Mouse (Mus musculus): Measurements from ENCODE around the gene Zfp661. TPM values are rescaled to one million over a fixed set of nuclear protein-coding genes. Genes with fewer than 3 reads are reported as not detected.
"Not testable (repeated sequence)": the region's sequence is repeated elsewhere in the genome, so short reads cannot be mapped to it uniquely, and the experiment has no call there.

The Zfp661 gene
- polyA plus RNA-seq, 1 experiment from 2014 or later: 4.0 TPM

GRCm38 (mm10) chr2:127608234-127608633, 21.3 kb upstream of the Zfp661 start:
- whole genome bisulfite sequencing: 54% methylated on average over 3 of the region's 3 CpGs
- H3K4me2 ChIP-seq: no peak overlapping the region
- H3K9ac ChIP-seq: no peak overlapping the region
- no peaks in the 10 kb centered on the region for H3K9me3 ChIP-seq
- ATAC-seq (ENCODE audit: insufficient read depth, low FRiP score, low read depth): no peak
- H3K27ac ChIP-seq: no peak overlapping the region
- no peaks in the 10 kb centered on the region for H3K27me3 ChIP-seq (replicated peaks)
- 0 out of 2 replicates have a peak, but pooled peaks cover 4% of the 10 kb centered on the region for H3K4me1 ChIP-seq
- H3K4me3 ChIP-seq (replicated peaks): no peak overlapping the region
- peaks cover 6% of the 10 kb centered on the region; the same call in 1 of the 2 replicates for H3K36me3 ChIP-seq

GRCm38 (mm10) chr2:127605203-127605602, 18.3 kb upstream of the Zfp661 start:
- Histone ChIP-seq H3K4me2 (no peak overlapping the region), H3K4me3 (replicated peaks) (no peak overlapping the region), H3K4me1 (0 out of 2 replicates have a peak, but pooled peaks cover 4% of the 10 kb centered on the region), H3K36me3 (peaks cover 22% of the 10 kb centered on the region), H3K9ac (no peak overlapping the region), H3K27me3 (replicated peaks) (no peaks in the 10 kb centered on the region), H3K27ac (no peak overlapping the region), H3K9me3 (no peaks in the 10 kb centered on the region)
- no peak for ATAC-seq (ENCODE audit: insufficient read depth, low FRiP score, low read depth)
- WGBS: 88% methylated on average over 3 of the region's 3 CpGs

GRCm38 (mm10) chr2:127603383-127603782, 16.5 kb upstream of the Zfp661 start:
- not testable (repeated sequence) for ATAC-seq (ENCODE audit: insufficient read depth, low FRiP score, low read depth); H3K27ac ChIP-seq; H3K9me3 ChIP-seq; H3K9ac ChIP-seq; H3K4me1 ChIP-seq; H3K4me2 ChIP-seq; H3K4me3 ChIP-seq (replicated peaks); H3K27me3 ChIP-seq (replicated peaks)
- peaks cover 22% of the 10 kb centered on the region for H3K36me3 ChIP-seq
- WGBS: 84% methylated on average over 6 of the region's 8 CpGs

GRCm38 (mm10) chr2:127590840-127591239, 3.9 kb upstream of the Zfp661 start:
- H3K4me2 ChIP-seq: no peak overlapping the region
- WGBS: 78% methylated on average over 4 of the region's 4 CpGs
- peaks cover 9% of the 10 kb centered on the region; the same call in 1 of the 2 replicates for H3K4me1 ChIP-seq
- ATAC-seq (ENCODE audit: insufficient read depth, low FRiP score, low read depth): no peak
- no peak overlapping the region for H3K27ac ChIP-seq
- H3K4me3 ChIP-seq (replicated peaks): no peak overlapping the region
- no peak overlapping the region for H3K9ac ChIP-seq
- no peaks in the 10 kb centered on the region for H3K9me3 ChIP-seq
- peaks cover 18% of the 10 kb centered on the region for H3K36me3 ChIP-seq
- no peaks in the 10 kb centered on the region for H3K27me3 ChIP-seq (replicated peaks)

GRCm38 (mm10) chr2:127590204-127590603, 3.3 kb upstream of the Zfp661 start:
- 75% methylated on average over 15 of the region's 15 CpGs for WGBS
- H3K4me2 ChIP-seq: no peak overlapping the region
- no peak overlapping the region for H3K27ac ChIP-seq
- no peak overlapping the region for H3K9ac ChIP-seq
- no peak overlapping the region for H3K4me3 ChIP-seq (replicated peaks)
- H3K27me3 ChIP-seq (replicated peaks): no peaks in the 10 kb centered on the region
- ATAC-seq (ENCODE audit: insufficient read depth, low FRiP score, low read depth): no peak
- peaks cover 16% of the 10 kb centered on the region for H3K36me3 ChIP-seq
- no peaks in the 10 kb centered on the region for H3K9me3 ChIP-seq
- peaks cover 9% of the 10 kb centered on the region; the same call in 1 of the 2 replicates for H3K4me1 ChIP-seq

GRCm38 (mm10) chr2:127588897-127589296, 2.0 kb upstream of the Zfp661 start:
- H3K9ac ChIP-seq: no peak overlapping the region
- 92% methylated on average over 9 of the region's 9 CpGs for WGBS
- ATAC-seq (ENCODE audit: insufficient read depth, low FRiP score, low read depth): no peak
- H3K36me3 ChIP-seq: peaks cover 7% of the 10 kb centered on the region
- H3K27me3 ChIP-seq (replicated peaks): no peaks in the 10 kb centered on the region
- peaks cover 9% of the 10 kb centered on the region; the same call in 1 of the 2 replicates for H3K4me1 ChIP-seq
- H3K4me2 ChIP-seq: no peak overlapping the region
- no peak overlapping the region for H3K4me3 ChIP-seq (replicated peaks)
- no peaks in the 10 kb centered on the region for H3K9me3 ChIP-seq
- no peak overlapping the region for H3K27ac ChIP-seq

- Histone ChIP-seq H3K4me2 (peak overlapping the region; percentile 69), H3K36me3 (peaks cover 3% of the 10 kb centered on the region; the same call in 1 of the 2 replicates), H3K9ac (peak overlapping the region; percentile 72), H3K9me3 (no peaks in the 10 kb centered on the region), H3K4me3 (replicated peaks) (peak overlapping the region; percentile 93), H3K27ac (peak overlapping the region; percentile 91), H3K27me3 (replicated peaks) (no peaks in the 10 kb centered on the region), H3K4me1 (peaks cover 9% of the 10 kb centered on the region; the same call in 1 of the 2 replicates)
- WGBS: under 1% methylated on average over 22 of the region's 22 CpGs
- 0 out of 2 replicates have a peak, but pooled peaks have one; percentile 5 for ATAC-seq (ENCODE audit: insufficient read depth, low FRiP score, low read depth)
Observed at GRCm38 (mm10) chr2:127587514-127587844, 585 bp upstream of the Zfp661 start.

GRCm38 (mm10) chr2:127584436-127584858, 2.4 kb downstream of the Zfp661 start:
- peak; percentile 86 for ATAC-seq (ENCODE audit: insufficient read depth, low FRiP score, low read depth)
- peak overlapping the region; percentile 57 for H3K4me3 ChIP-seq (replicated peaks)
- under 1% methylated on average over 24 of the region's 24 CpGs for WGBS

GRCm38 (mm10) chr2:127573322-127573721, 13.6 kb downstream of the Zfp661 start:
- Histone ChIP-seq H3K36me3 (0 out of 2 replicates have a peak, but pooled peaks cover 7% of the 10 kb centered on the region), H3K4me3 (replicated peaks) (no peak overlapping the region), H3K9ac (no peak overlapping the region), H3K4me2 (no peak overlapping the region), H3K4me1 (no peaks in the 10 kb centered on the region), H3K27me3 (replicated peaks) (no peaks in the 10 kb centered on the region), H3K9me3 (no peaks in the 10 kb centered on the region), H3K27ac (no peak overlapping the region)
- ATAC-seq (ENCODE audit: insufficient read depth, low FRiP score, low read depth): no peak
- WGBS: 57% methylated on average over 1 of the region's 1 CpGs

More at GRCm38 (mm10) chr2:127584436-127584858, 2.4 kb downstream of the Zfp661 start:
- Histone ChIP-seq H3K27me3 (replicated peaks) (no peaks in the 10 kb centered on the region), H3K9ac (peak overlapping the region; percentile 44; the same call in 1 of the 2 replicates), H3K36me3 (no peaks in the 10 kb centered on the region), H3K27ac (no peak overlapping the region), H3K9me3 (no peaks in the 10 kb centered on the region), H3K4me2 (peak overlapping the region; percentile 84), H3K4me1 (peaks cover 9% of the 10 kb centered on the region; the same call in 1 of the 2 replicates)

- 13% methylated on average over 18 of the region's 18 CpGs for WGBS
- no peak overlapping the region for H3K4me3 ChIP-seq (replicated peaks)
- no peak overlapping the region for H3K9ac ChIP-seq
- H3K4me1 ChIP-seq: no peaks in the 10 kb centered on the region
- H3K36me3 ChIP-seq: no peaks in the 10 kb centered on the region
- peaks cover 4% of the 10 kb centered on the region; the same call in 1 of the 2 replicates for H3K27me3 ChIP-seq (replicated peaks)
- H3K9me3 ChIP-seq: no peaks in the 10 kb centered on the region
- peak; percentile 91 for ATAC-seq (ENCODE audit: insufficient read depth, low FRiP score, low read depth)
- H3K4me2 ChIP-seq: peak overlapping the region; percentile 38; the same call in 1 of the 2 replicates
- H3K27ac ChIP-seq: no peak overlapping the region
Observed at GRCm38 (mm10) chr2:127559070-127559966, 27.6 kb downstream of the Zfp661 start.

- Histone ChIP-seq H3K4me1 (no peaks in the 10 kb centered on the region), H3K4me2 (no peak overlapping the region), H3K4me3 (replicated peaks) (no peak overlapping the region), H3K9ac (no peak overlapping the region), H3K27ac (no peak overlapping the region), H3K36me3 (no peaks in the 10 kb centered on the region), H3K9me3 (no peaks in the 10 kb centered on the region), H3K27me3 (replicated peaks) (no peaks in the 10 kb centered on the region)
- ATAC-seq (ENCODE audit: insufficient read depth, low FRiP score, low read depth): no peak
- WGBS: 52% methylated on average over 5 of the region's 5 CpGs
Observed at GRCm38 (mm10) chr2:127551078-127551477, 35.8 kb downstream of the Zfp661 start.

GRCm38 (mm10) chr2:127550446-127550845, 36.4 kb downstream of the Zfp661 start:
- Histone ChIP-seq H3K4me1 (no peaks in the 10 kb centered on the region), H3K9ac (no peak overlapping the region), H3K27me3 (replicated peaks) (no peaks in the 10 kb centered on the region), H3K9me3 (no peaks in the 10 kb centered on the region), H3K4me3 (replicated peaks) (no peak overlapping the region), H3K4me2 (no peak overlapping the region), H3K36me3 (no peaks in the 10 kb centered on the region), H3K27ac (no peak overlapping the region)
- WGBS: 69% methylated on average over 1 of the region's 1 CpGs
- ATAC-seq (ENCODE audit: insufficient read depth, low FRiP score, low read depth): no peak
